Mouse (Mus musculus): ENCODE measurements at regions not wholly inside any gene's neighbourhood (a gene's known extent, or its start where the extent isn't known, plus 50 kb on each side); places are given as distances from the start of the nearest gene placed in this dataset. TPM values are rescaled to one million over a fixed set of nuclear protein-coding genes. Genes with fewer than 3 reads are reported as not detected.

DNA sequence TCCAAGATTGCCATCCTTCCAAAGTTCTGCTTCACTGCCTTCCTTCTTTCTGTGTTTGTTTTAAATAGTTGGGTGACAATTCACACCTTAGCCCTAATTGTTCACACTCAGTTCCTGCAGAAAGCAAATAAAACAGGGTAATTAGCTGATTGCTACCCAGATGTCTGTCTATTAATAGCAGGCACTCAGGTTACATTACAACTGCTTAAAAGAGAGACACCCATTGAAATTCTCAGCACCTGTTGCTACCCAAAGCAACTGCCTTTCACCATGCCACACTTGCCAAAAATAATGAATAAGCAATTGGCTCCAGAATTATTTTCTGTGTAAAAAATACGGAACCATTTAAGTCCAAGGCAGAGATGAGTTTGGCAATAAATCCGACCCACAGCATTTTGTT is 860.6 kb upstream of the Flrt2 start:
- no peak overlapping the region for H3K27ac ChIP-seq
- H3K4me3 ChIP-seq, result no peak overlapping the region
- H3K9ac ChIP-seq, result no peak overlapping the region
- no peaks in the 10 kb centered on the region for H3K36me3 ChIP-seq
- 84% methylated on average over 2 of the region's 2 CpGs for WGBS
- H3K4me2 ChIP-seq (replicated peaks), result no peak overlapping the region
- ATAC-seq (ENCODE audit: insufficient number of reproducible peaks, insufficient read depth, low FRiP score, low TSS enrichment), result no peak
- H3K27me3 ChIP-seq, result no peaks in the 10 kb centered on the region
- H3K4me1 ChIP-seq, result no peaks in the 10 kb centered on the region
- H3K9me3 ChIP-seq, result no peaks in the 10 kb centered on the region

DNA sequence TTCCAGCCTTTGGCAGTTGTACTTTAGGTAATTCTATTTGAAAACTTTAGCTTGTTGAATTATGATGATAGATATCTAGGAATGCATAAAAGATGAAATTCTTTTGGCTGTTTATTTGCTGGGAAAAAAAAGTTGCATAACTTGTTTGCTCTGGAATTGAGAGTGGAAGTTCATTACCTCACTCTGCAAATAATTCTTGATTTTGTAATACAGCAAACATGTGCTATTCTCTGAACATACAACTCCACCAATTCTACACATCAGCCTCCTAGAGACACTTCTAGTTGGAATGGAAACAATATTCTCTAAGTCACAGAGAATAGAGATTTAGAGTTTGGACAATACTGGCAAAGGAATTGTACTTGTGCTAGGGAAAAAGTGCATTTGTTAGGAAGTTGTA is 829.3 kb upstream of the Flrt2 start:
- Histone ChIP-seq H3K4me3 (no peak overlapping the region), H3K27ac (no peak overlapping the region), H3K27me3 (no peaks in the 10 kb centered on the region), H3K36me3 (no peaks in the 10 kb centered on the region), H3K9ac (no peak overlapping the region), H3K9me3 (0 out of 2 replicates have a peak, but pooled peaks cover 4% of the 10 kb centered on the region), H3K4me1 (no peaks in the 10 kb centered on the region), H3K4me2 (replicated peaks) (no peak overlapping the region)
- ATAC-seq (ENCODE audit: insufficient number of reproducible peaks, insufficient read depth, low FRiP score, low TSS enrichment), result no peak

DNA sequence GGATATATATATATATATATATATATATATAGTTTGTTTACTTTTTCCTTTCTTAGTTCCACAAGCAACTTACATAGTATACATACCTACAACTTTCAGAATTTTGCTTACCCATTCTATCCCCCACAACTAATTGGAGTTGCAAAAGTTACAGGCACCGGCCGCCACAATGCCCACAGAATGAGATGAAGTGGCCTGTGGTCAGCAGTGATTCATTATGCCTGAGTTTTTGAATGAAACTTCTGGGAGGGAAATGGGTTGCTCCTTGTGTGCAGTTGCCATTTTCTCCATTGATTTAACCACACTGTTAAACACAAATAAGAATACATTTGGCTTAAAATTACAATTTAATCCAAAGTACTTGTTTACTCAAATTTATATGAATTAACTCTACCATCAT is 781.2 kb upstream of the Flrt2 start:
- WGBS, result 84% methylated on average over 2 of the region's 2 CpGs

DNA sequence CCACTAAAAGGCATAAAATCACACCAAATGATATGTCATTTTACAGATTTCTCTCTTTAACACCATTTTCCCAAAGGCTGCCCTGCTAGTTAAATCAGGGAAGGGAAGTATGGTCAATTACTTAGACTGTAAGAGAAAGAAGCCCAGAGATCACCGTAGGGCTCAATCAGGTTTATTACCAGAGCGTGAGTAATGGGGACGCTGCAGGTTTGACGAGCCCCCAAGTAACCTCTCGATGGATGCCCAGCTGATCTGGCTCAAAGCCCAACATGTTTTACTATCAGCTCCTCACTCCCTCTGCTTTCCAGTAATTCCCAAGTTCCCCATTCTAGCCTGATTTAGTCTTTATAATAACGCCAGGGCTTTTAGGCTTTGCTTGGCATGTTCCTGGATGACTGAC is 749.0 kb upstream of the Flrt2 start:
- Histone ChIP-seq H3K9ac (no peak overlapping the region), H3K27me3 (no peaks in the 10 kb centered on the region), H3K27ac (no peak overlapping the region), H3K4me2 (replicated peaks) (no peak overlapping the region), H3K4me3 (no peak overlapping the region), H3K4me1 (no peaks in the 10 kb centered on the region), H3K9me3 (no peaks in the 10 kb centered on the region), H3K36me3 (no peaks in the 10 kb centered on the region)
- ATAC-seq (ENCODE audit: insufficient number of reproducible peaks, insufficient read depth, low FRiP score, low TSS enrichment), result no peak
- WGBS, result 80% methylated on average over 6 of the region's 6 CpGs

More for the DNA sequence above, 781.2 kb upstream of the Flrt2 start:
- Histone ChIP-seq H3K4me3 (no peak overlapping the region), H3K27ac (no peak overlapping the region), H3K4me2 (replicated peaks) (no peak overlapping the region), H3K27me3 (no peaks in the 10 kb centered on the region), H3K9ac (no peak overlapping the region), H3K4me1 (no peaks in the 10 kb centered on the region), H3K9me3 (no peaks in the 10 kb centered on the region), H3K36me3 (no peaks in the 10 kb centered on the region)
- no peak for ATAC-seq (ENCODE audit: insufficient number of reproducible peaks, insufficient read depth, low FRiP score, low TSS enrichment)

Small RNA genes lying in the stretch of these regions (microRNA-seq; reads per million reads assigned to microRNA genes)
- gene Mir8099-2, result not detected
